Mouse (Mus musculus): ENCODE results near the gene Cradd.

- TF ChIP-seq CTCF (IDR thresholded peaks at IDR 0.05; ENCODE audit: low read depth, low read length) (no peak), POLR2A (IDR thresholded peaks at IDR 0.05; ENCODE audit: extremely low read depth, insufficient read depth, low read length) (no peak)
Measured at GRCm38 (mm10) chr10:95322076-95323070, 1.6 kb downstream of the Cradd start.

All from liver, adult 2 months (tissue).